Mouse (Mus musculus) heart, adult 18-20 months (tissue): ENCODE measurements around the gene Ccnj. TPM values are rescaled to one million over a fixed set of nuclear protein-coding genes. Genes with fewer than 3 reads are reported as not detected.

Source experiments
- DNase-seq, 2 experiments: peaks; one replicate each; pipeline ENCODE4 v3.0.0; 2021 to 2022; ENCODE audit warnings: mixed read lengths in 1 of 2
- long read RNA-seq, 2 experiments: library from polyadenylated mRNA; stranded (forward); transcript quantifications; one replicate each; pipeline ENCODE4 v2.0.0; 2021
- total RNA-seq, 2 experiments: library from RNA; stranded (reverse); gene quantifications; 2 replicates each; pipeline ENCODE4 v1.2.3; 2021

Gene Ccnj
- total RNA-seq = 1 to 10 TPM; 3.0 to 3.3 TPM
- long read RNA-seq, experiment 1, partial matches to known transcripts = 0 of 6 reads
- long read RNA-seq, experiment 1, other reads (novel, unspliced or antisense) = 5 of 6 reads
- long read RNA-seq, experiment 2, partial matches to known transcripts = 0 of 1 reads
- long read RNA-seq, experiment 2, other reads (novel, unspliced or antisense) = 1 of 1 reads

- DNase-seq = peak; percentile 96 to 97
Observed at GRCm38 (mm10) chr19:40830703-40831415, at the start of gene Ccnj. TSS of gene Ccnj (plus strand) at chr19:40831279.

GRCm38 (mm10) chr19:40788004-40788714 lies 42.9 kb upstream of the Ccnj start:
- no peak for DNase-seq

GRCm38 (mm10) chr19:40788715-40789084 lies 42.4 kb upstream of the Ccnj start:
- no peak for DNase-seq

- DNase-seq = no peak
Observed at GRCm38 (mm10) chr19:40805176-40805737, 25.8 kb upstream of the Ccnj start.

- DNase-seq = no peak
Observed at GRCm38 (mm10) chr19:40809858-40810257, 21.2 kb upstream of the Ccnj start.

- DNase-seq = no peak
Observed at GRCm38 (mm10) chr19:40811840-40812239, 19.2 kb upstream of the Ccnj start.

- DNase-seq = no peak
Observed at GRCm38 (mm10) chr19:40812778-40813177, 18.3 kb upstream of the Ccnj start.

- no peak for DNase-seq
Observed at GRCm38 (mm10) chr19:40813385-40813784, 17.7 kb upstream of the Ccnj start.

GRCm38 (mm10) chr19:40815645-40816183 lies 15.4 kb upstream of the Ccnj start:
- no peak for DNase-seq

GRCm38 (mm10) chr19:40817901-40818532 lies 13.1 kb upstream of the Ccnj start:
- DNase-seq = no peak

- DNase-seq = peak in 1 of 2 experiments; percentile 22
Observed at GRCm38 (mm10) chr19:40818764-40819163, 12.3 kb upstream of the Ccnj start.

- DNase-seq = no peak
Observed at GRCm38 (mm10) chr19:40821306-40821825, 9.7 kb upstream of the Ccnj start.

- DNase-seq = no peak
Observed at GRCm38 (mm10) chr19:40825636-40826035, 5.4 kb upstream of the Ccnj start.

GRCm38 (mm10) chr19:40826735-40827134 lies 4.3 kb upstream of the Ccnj start:
- no peak for DNase-seq

- DNase-seq = no peak
Observed at GRCm38 (mm10) chr19:40830198-40830597, 881 bp upstream of the Ccnj start.

GRCm38 (mm10) chr19:40831416-40832201 lies 530 bp downstream of the Ccnj start:
- DNase-seq = peak; percentile 31 to 52

GRCm38 (mm10) chr19:40832361-40832760 lies 1.3 kb downstream of the Ccnj start:
- DNase-seq = no peak

GRCm38 (mm10) chr19:40834436-40834835 lies 3.4 kb downstream of the Ccnj start:
- no peak for DNase-seq

- DNase-seq = no peak
Observed at GRCm38 (mm10) chr19:40838205-40838604, 7.1 kb downstream of the Ccnj start.

- no peak for DNase-seq
Observed at GRCm38 (mm10) chr19:40840303-40840702, 9.2 kb downstream of the Ccnj start.

GRCm38 (mm10) chr19:40841083-40841482 lies 10.0 kb downstream of the Ccnj start:
- no peak for DNase-seq
